In genomic region chr9:103469516-103469915, GRCm38 (mm10) we compare ENCODE assay signal across 11 mouse cellular contexts. TPM values are rescaled to one million over a fixed set of nuclear protein-coding genes. Genes with fewer than 3 reads are reported as not detected.
DNase-seq lines count a peak whose midpoint lies in the region; ATAC-seq and TF ChIP-seq lines count a peak whose summit lies in the region.
"Had no signal": no experiment of that assay in that cellular context is flagged by ENCODE, and none has a peak within 500 bp of the region (broad histone marks: within the 10 kb centered on the region; RNA-seq: fewer than 3 reads in every experiment).

No protein-coding gene starts in this region.

- H3K36me3 ChIP-seq in heart, postnatal 0 days (replicated peaks; ENCODE audit: control insufficient read depth, insufficient read depth, low read length), result no peaks in the 10 kb centered on the region
- H3K36me3 ChIP-seq in hindbrain, embryonic 10.5 days, result no peaks in the 10 kb centered on the region
- H3K36me3 ChIP-seq: embryonic facial prominence, embryonic 13.5 days; limb, embryonic 13.5 days; neural tube, embryonic 12.5 days had no signal

- H3K27me3 ChIP-seq in heart, postnatal 0 days (ENCODE audit: control insufficient read depth, insufficient read depth, low read length), result no peaks in the 10 kb centered on the region
- no peaks in the 10 kb centered on the region for H3K27me3 ChIP-seq in hindbrain, embryonic 10.5 days (ENCODE audit: insufficient read depth, poor library complexity, severe bottlenecking)
- H3K27me3 ChIP-seq: limb, embryonic 13.5 days; neural tube, embryonic 12.5 days had no signal

- DNase-seq in heart, postnatal 0 days (ENCODE audit: low spot score), result no peak
- no peak for DNase-seq in heart, adult 8-10 months (ENCODE audit: low spot score)
- peak; percentile 55 for DNase-seq in right cerebral cortex, postnatal 14 days
- DNase-seq in right cerebral cortex, postnatal 36 days (ENCODE audit: low spot score in 2 of 2), result no peak
- DNase-seq in kidney, postnatal 36 days, result peak; percentile 18 to 78
- DNase-seq in thymus, postnatal 14 days, result peak; percentile 75
- DNase-seq in hindbrain, embryonic 10.5 days (ENCODE audit: low spot score), result no peak
- DNase-seq in frontal cortex, postnatal 25 days (ENCODE audit: low spot score in 2 of 2), result no peak

- peaks cover 7% of the 10 kb centered on the region; the same call in 1 of the 2 replicates for H3K4me1 ChIP-seq in heart, postnatal 0 days (ENCODE audit: control insufficient read depth, insufficient read depth)
- peaks cover 49% of the 10 kb centered on the region for H3K4me1 ChIP-seq in hindbrain, embryonic 10.5 days (replicated peaks)

- no peak overlapping the region for H3K9ac ChIP-seq in heart, postnatal 0 days (replicated peaks; ENCODE audit: low read depth, low read length)
- H3K9ac ChIP-seq: embryonic facial prominence, embryonic 13.5 days; limb, embryonic 13.5 days; neural tube, embryonic 12.5 days had no signal

- no peak for ATAC-seq in heart, postnatal 0 days (ENCODE audit: insufficient read depth, low read depth)

- TF ChIP-seq CTCF in heart, postnatal 0 days (IDR thresholded peaks at IDR 0.05; ENCODE audit: low read depth), result peak; percentile 49

- no peak overlapping the region for H3K4me3 ChIP-seq in heart, postnatal 0 days (ENCODE audit: low read depth, low read length)
- no peak overlapping the region for H3K4me3 ChIP-seq in hindbrain, embryonic 10.5 days
- H3K4me3 ChIP-seq: embryonic facial prominence, embryonic 13.5 days; limb, embryonic 13.5 days; neural tube, embryonic 12.5 days had no signal

- no peak overlapping the region for H3K27ac ChIP-seq in heart, postnatal 0 days (ENCODE audit: low read depth)
- no peak overlapping the region for H3K27ac ChIP-seq in hindbrain, embryonic 10.5 days
- H3K27ac ChIP-seq: embryonic facial prominence, embryonic 13.5 days; limb, embryonic 13.5 days; neural tube, embryonic 12.5 days had no signal

- no peak overlapping the region for H3K4me2 ChIP-seq in heart, postnatal 0 days (ENCODE audit: low read depth, low read length)
- H3K4me2 ChIP-seq: embryonic facial prominence, embryonic 13.5 days; limb, embryonic 13.5 days; neural tube, embryonic 12.5 days had no signal

- no peaks in the 10 kb centered on the region for H3K9me3 ChIP-seq in heart, postnatal 0 days (replicated peaks; ENCODE audit: control insufficient read depth, low read length)
- H3K9me3 ChIP-seq in hindbrain, embryonic 10.5 days, result no peaks in the 10 kb centered on the region
- H3K9me3 ChIP-seq: embryonic facial prominence, embryonic 13.5 days; limb, embryonic 13.5 days; neural tube, embryonic 12.5 days had no signal

- no peak for TF ChIP-seq EP300 in heart, postnatal 0 days (IDR thresholded peaks at IDR 0.05; ENCODE audit: low read depth)

- 51% methylated on average over 5 of the region's 5 CpGs for WGBS in heart, postnatal 0 days
- WGBS in hindbrain, embryonic 10.5 days, result 72% methylated on average over 5 of the region's 5 CpGs

RNA-seq across cellular contexts. Expression of gene Bfsp2, which starts 10.7 kb away (rescaled TPM):
- total RNA-seq in heart, postnatal 0 days (2014; rRNA removed; ENCODE audit: low replicate concordance), result not detected in 2 replicates
- polyA plus RNA-seq in heart, postnatal 0 days (2015; fragmentation: Nextera tagmentation; extraction: Ambion mirVana), result 1.7 and 2.3 TPM in 2 replicates
- 1 to 10 TPM in 1 of 4 experiments, under 1 TPM in 3; 0.72 to 1.3 (median 0.74) TPM for total RNA-seq in heart, adult 8-10 months (2022)
- polyA plus RNA-seq in hindbrain, embryonic 10.5 days (2016; fragmentation: Nextera tagmentation; extraction: Ambion mirVana), result 0.90 and 2.5 TPM in 2 replicates

Comparison
In these comparisons a context has a peak if more than half of its experiments do, and no peak if none do; other contexts are left out.
1. DNase-seq: peak in right cerebral cortex, postnatal 14 days (single experiment), kidney, postnatal 36 days (2 of 2) and thymus, postnatal 14 days (single experiment); none in heart, postnatal 0 days (single experiment), heart, adult 8-10 months (single experiment), right cerebral cortex, postnatal 36 days (0 of 2), hindbrain, embryonic 10.5 days (single experiment) and frontal cortex, postnatal 25 days (0 of 2).